Mouse (Mus musculus) liver, embryonic 14.5 days (tissue): ENCODE results near the gene Rbfox1.

Experiments used
- CTCF ChIP-seq: IDR thresholded peaks from 2 replicates; pipeline ENCODE4 v1.5.1; 2016; ENCODE audit warnings: antibody characterized with exemption, low read depth, control low read depth
- EP300 ChIP-seq: IDR thresholded peaks from 2 replicates; pipeline ENCODE4 v1.6.1; 2016; ENCODE audit warnings: antibody characterized with exemption, low read depth

DNA sequence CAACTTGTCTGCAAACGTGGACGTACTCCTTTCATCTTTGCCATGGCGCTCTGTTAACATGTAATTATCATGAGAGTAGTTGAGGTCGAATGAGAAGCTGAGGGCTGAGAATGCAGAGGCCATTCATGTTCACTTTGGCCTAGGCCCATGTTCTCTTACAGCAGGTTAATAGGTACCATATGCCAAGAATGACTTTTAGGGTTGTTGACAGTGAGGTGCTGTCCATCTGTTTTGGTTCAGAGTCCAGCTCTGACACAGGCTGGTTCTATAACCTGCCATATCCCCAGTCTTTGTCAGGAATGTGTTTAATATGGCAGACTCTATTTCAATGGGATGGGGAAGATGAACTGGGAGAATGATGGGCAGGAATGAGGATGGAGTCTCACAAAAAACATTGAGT is 1174.4 kb downstream of the Rbfox1 start:
- TF ChIP-seq CTCF (no peak), EP300 (no peak)
